Mouse (Mus musculus) cerebellum, adult 2 months (tissue): Measurements from ENCODE around the gene Rps12-ps3.

Experiments
- CTCF ChIP-seq: fragments of 200-500 bp; IDR thresholded peaks from 2 replicates; pipeline ENCODE4 v1.5.1; 2011; ENCODE audit warnings: low read depth, mild to moderate bottlenecking, control low read depth, low read length, moderate library complexity, borderline replicate concordance; ENCODE audit not compliant: insufficient read depth
- POLR2A ChIP-seq: fragments of 200-500 bp; IDR thresholded peaks from 2 replicates; pipeline ENCODE4 v1.6.1; 2011; ENCODE audit warnings: low read length, control low read depth, borderline replicate concordance; ENCODE audit not compliant: insufficient read depth

DNA sequence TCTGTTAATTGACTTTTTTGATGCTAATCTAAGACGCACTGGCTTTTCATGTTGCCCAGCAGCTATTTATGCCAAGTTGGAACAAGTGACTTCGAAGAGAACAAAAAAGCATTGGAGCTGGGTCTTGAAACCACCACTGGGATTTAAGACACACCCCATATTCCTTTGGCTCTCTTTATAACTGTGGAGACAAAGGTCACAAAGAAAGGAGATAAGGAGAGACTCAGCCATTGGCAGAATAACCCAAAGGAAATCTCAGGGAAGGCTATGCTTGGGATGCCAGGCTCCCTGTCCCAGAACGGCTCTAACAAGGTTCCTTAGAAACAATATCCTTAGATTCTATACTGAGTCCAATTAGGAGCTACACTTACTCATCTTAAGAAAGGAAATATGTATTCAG lies 44.6 kb downstream of the Rps12-ps3 start:
- TF ChIP-seq CTCF: no peak
- no peak for TF ChIP-seq POLR2A
